Mouse (Mus musculus) hindbrain, postnatal 0 days (tissue): ENCODE data around the gene Sac3d1. TPM values are rescaled to one million over a fixed set of nuclear protein-coding genes. Genes with fewer than 3 reads are reported as not detected.

ENCODE experiments used
- ATAC-seq: fragments of 200-750 bp; cut with Nextera tagmentation; 2 replicates; pipeline ENCODE4 v1.8.0; 2017; ENCODE audit warnings: mild to moderate bottlenecking, moderate TSS enrichment, moderate library complexity
- DNase-seq: peaks from one replicate; pipeline ENCODE4 v3.0.0-alpha.2; 2015; ENCODE audit warnings: low spot score
- H3K27ac ChIP-seq: fragments of 300-500 bp; sonication (generic); 2 replicates; pipeline ENCODE4 v1.5.1; 2014; ENCODE audit warnings: mild to moderate bottlenecking
- H3K27me3 ChIP-seq: fragments of 300-500 bp; sonication (generic); 2 replicates; pipeline ENCODE4 v1.6.1; 2014; ENCODE audit warnings: low read length, mixed read lengths; ENCODE audit not compliant: insufficient read depth
- H3K36me3 ChIP-seq: fragments of 300-500 bp; sonication (generic); 2 replicates; pipeline ENCODE4 v1.6.1; 2014; ENCODE audit warnings: low read length, mixed read lengths; ENCODE audit not compliant: insufficient read depth
- H3K4me1 ChIP-seq: fragments of 300-500 bp; sonication (generic); 2 replicates; pipeline ENCODE4 v1.6.1; 2014; ENCODE audit warnings: antibody characterized with exemption, low read length, mixed read lengths; ENCODE audit not compliant: insufficient read depth
- H3K4me2 ChIP-seq: fragments of 300-500 bp; sonication (generic); 2 replicates; pipeline ENCODE4 v1.6.1; 2014; ENCODE audit warnings: low read depth, mild to moderate bottlenecking, low read length, moderate library complexity, mixed read lengths
- H3K4me3 ChIP-seq: fragments of 300-500 bp; sonication (generic); 2 replicates; pipeline ENCODE4 v1.5.1; 2014; ENCODE audit warnings: low read length
- H3K9ac ChIP-seq: fragments of 300-500 bp; sonication (generic); replicated peaks from 2 replicates; pipeline ENCODE4 v1.6.1; 2014; ENCODE audit warnings: mild to moderate bottlenecking, low read length, moderate library complexity, mixed read lengths
- H3K9me3 ChIP-seq: fragments of 300-500 bp; sonication (generic); 2 replicates; pipeline ENCODE4 v1.6.1; 2016; ENCODE audit warnings: low read length, mixed read lengths
- CTCF ChIP-seq: IDR thresholded peaks from 2 replicates; pipeline ENCODE4 v1.5.1; 2016; ENCODE audit warnings: antibody characterized with exemption, control low read depth, low read depth
- WGBS: fragments of 180-500 bp; shearing (Covaris S2); extraction: QIAGEN DNeasy Blood & Tissue Kit; methylation state at CpG from one replicate; pipeline ENCODE4 v1.1.7; 2014; 5-methylcytosine and 5-hydroxymethylcytosine counted together
- polyA plus RNA-seq: library from polyadenylated mRNA; unstranded; fragments of >200 nt; fragmentation: Nextera tagmentation; extraction: Ambion mirVana; gene quantifications from 2 replicates; pipeline ENCODE4 v1.2.1, GENCODE M21; 2015
- total RNA-seq: library from RNA; depleted of rRNA; stranded (reverse); fragments of >200 nt; gene quantifications from 2 replicates; pipeline ENCODE4 v1.2.3, GENCODE M21; 2014; rRNA removed

Sac3d1 gene
- 91.0 and 91.5 TPM in 2 replicates for total RNA-seq
- 50.5 and 51.9 TPM in 2 replicates for polyA plus RNA-seq

GRCm38 (mm10) chr19:6117986-6118676 is at the start of gene Sac3d1:
TSS of gene Sac3d1 (minus strand) at chr19:6118650.
- Histone ChIP-seq H3K9me3 (no peaks in the 10 kb centered on the region), H3K9ac (peak within 1 kb of the TSS; percentile 78), H3K4me2 (peak within 1 kb of the TSS; percentile 85), H3K4me1 (peaks cover 11% of the 10 kb centered on the region), H3K27me3 (no peaks in the 10 kb centered on the region), H3K4me3 (peak within 1 kb of the TSS; percentile 68), H3K36me3 (peaks cover 28% of the 10 kb centered on the region), H3K27ac (peak within 1 kb of the TSS; percentile 97)
- DNase-seq (peak; percentile 97), ATAC-seq (peak; percentile 90)
- no peak for TF ChIP-seq CTCF
- WGBS: under 1% methylated on average over 77 of the region's 77 CpGs

- H3K36me3 ChIP-seq: no peaks in the 10 kb centered on the region
- H3K4me3 ChIP-seq: no peak overlapping the region
- no peak overlapping the region for H3K9ac ChIP-seq
- no peak for TF ChIP-seq CTCF
- no peak overlapping the region for H3K4me2 ChIP-seq
- WGBS: 71% methylated on average over 4 of the region's 4 CpGs
- ATAC-seq: no peak
- H3K9me3 ChIP-seq: no peaks in the 10 kb centered on the region
- DNase-seq: no peak
- no peaks in the 10 kb centered on the region for H3K27me3 ChIP-seq
- H3K27ac ChIP-seq: no peak overlapping the region
- no peaks in the 10 kb centered on the region for H3K4me1 ChIP-seq
Measured at GRCm38 (mm10) chr19:6166750-6167149, 48.3 kb upstream of the Sac3d1 start.

- ATAC-seq: no peak
- Histone ChIP-seq H3K27ac (no peak overlapping the region), H3K4me2 (no peak overlapping the region), H3K9ac (no peak overlapping the region), H3K4me3 (no peak overlapping the region), H3K4me1 (no peaks in the 10 kb centered on the region), H3K27me3 (no peaks in the 10 kb centered on the region), H3K9me3 (no peaks in the 10 kb centered on the region), H3K36me3 (no peaks in the 10 kb centered on the region)
- no peak for DNase-seq
- 72% methylated on average over 10 of the region's 10 CpGs for WGBS
- no peak for TF ChIP-seq CTCF
Measured at GRCm38 (mm10) chr19:6163872-6164547, 45.6 kb upstream of the Sac3d1 start.

- 75% methylated on average over 6 of the region's 6 CpGs for WGBS
- Histone ChIP-seq H3K27ac (no peak overlapping the region), H3K9ac (no peak overlapping the region), H3K4me2 (no peak overlapping the region), H3K9me3 (no peaks in the 10 kb centered on the region), H3K27me3 (no peaks in the 10 kb centered on the region), H3K4me1 (no peaks in the 10 kb centered on the region), H3K4me3 (no peak overlapping the region), H3K36me3 (no peaks in the 10 kb centered on the region)
- DNase-seq (no peak), ATAC-seq (0 out of 2 replicates have a peak, but pooled peaks have one; percentile 38)
- TF ChIP-seq CTCF: no peak
Measured at GRCm38 (mm10) chr19:6157220-6157619, 38.8 kb upstream of the Sac3d1 start.

- Histone ChIP-seq H3K4me1 (no peaks in the 10 kb centered on the region), H3K9me3 (no peaks in the 10 kb centered on the region), H3K4me2 (no peak overlapping the region), H3K36me3 (no peaks in the 10 kb centered on the region), H3K9ac (no peak overlapping the region), H3K27ac (no peak overlapping the region), H3K4me3 (no peak overlapping the region), H3K27me3 (no peaks in the 10 kb centered on the region)
- TF ChIP-seq CTCF: peak; percentile 25
- no peak for ATAC-seq
- 60% methylated on average over 8 of the region's 8 CpGs for WGBS
- no peak for DNase-seq
Measured at GRCm38 (mm10) chr19:6156372-6156771, 37.9 kb upstream of the Sac3d1 start.

- DNase-seq (no peak), ATAC-seq (no peak)
- whole genome bisulfite sequencing: 80% methylated on average over 9 of the region's 9 CpGs
- Histone ChIP-seq H3K4me2 (no peak overlapping the region), H3K36me3 (no peaks in the 10 kb centered on the region), H3K9me3 (no peaks in the 10 kb centered on the region), H3K9ac (no peak overlapping the region), H3K4me3 (no peak overlapping the region), H3K4me1 (no peaks in the 10 kb centered on the region), H3K27ac (no peak overlapping the region), H3K27me3 (no peaks in the 10 kb centered on the region)
- no peak for TF ChIP-seq CTCF
Measured at GRCm38 (mm10) chr19:6155174-6155573, 36.7 kb upstream of the Sac3d1 start.

GRCm38 (mm10) chr19:6144842-6145241 is 26.4 kb upstream of the Sac3d1 start:
- ATAC-seq (no peak), DNase-seq (no peak)
- peak; percentile 14; the same call in 1 of the 2 replicates for TF ChIP-seq CTCF
- WGBS: 72% methylated on average over 5 of the region's 5 CpGs
- Histone ChIP-seq H3K4me2 (no peak overlapping the region), H3K36me3 (no peaks in the 10 kb centered on the region), H3K9ac (no peak overlapping the region), H3K4me3 (no peak overlapping the region), H3K9me3 (no peaks in the 10 kb centered on the region), H3K4me1 (peaks cover 5% of the 10 kb centered on the region), H3K27ac (no peak overlapping the region), H3K27me3 (no peaks in the 10 kb centered on the region)
